Mouse (Mus musculus) neutrophil, adult 59 days (primary cell): ENCODE data around the gene Resp18. TPM values are rescaled to one million over a fixed set of nuclear protein-coding genes. Genes with fewer than 3 reads are reported as not detected.

ENCODE experiments used
- total RNA-seq, 2 experiments: library from RNA; stranded (reverse); gene quantifications; 1 replicate in 1 of 2; 2 replicates in 1 of 2; pipeline ENCODE4 v1.2.4; 2023

The Resp18 gene
- not detected for total RNA-seq

DNA sequence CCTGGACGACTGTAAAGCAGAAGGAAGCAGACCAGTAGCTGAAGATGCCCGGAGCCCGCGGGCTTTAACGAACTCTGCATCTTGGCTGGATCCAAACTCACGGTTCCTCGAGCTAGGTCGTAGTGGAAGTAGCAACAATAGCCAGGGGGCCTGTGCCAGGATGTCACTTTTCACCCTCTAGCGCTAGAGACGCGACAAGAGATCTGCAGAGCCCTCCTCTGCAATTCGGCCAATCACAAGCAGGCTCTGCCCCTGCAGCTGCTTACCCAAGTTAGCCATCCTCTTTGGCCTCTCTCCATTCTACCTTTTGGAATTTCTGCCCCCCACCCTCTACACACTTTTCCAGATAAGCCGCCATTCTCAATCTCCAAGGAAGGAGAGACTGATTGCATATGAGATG lies at the start of gene Resp18:
Gene Resp18, minus strand, starts transcription at position 188 of the 400 bp plus-strand sequence.

DNA sequence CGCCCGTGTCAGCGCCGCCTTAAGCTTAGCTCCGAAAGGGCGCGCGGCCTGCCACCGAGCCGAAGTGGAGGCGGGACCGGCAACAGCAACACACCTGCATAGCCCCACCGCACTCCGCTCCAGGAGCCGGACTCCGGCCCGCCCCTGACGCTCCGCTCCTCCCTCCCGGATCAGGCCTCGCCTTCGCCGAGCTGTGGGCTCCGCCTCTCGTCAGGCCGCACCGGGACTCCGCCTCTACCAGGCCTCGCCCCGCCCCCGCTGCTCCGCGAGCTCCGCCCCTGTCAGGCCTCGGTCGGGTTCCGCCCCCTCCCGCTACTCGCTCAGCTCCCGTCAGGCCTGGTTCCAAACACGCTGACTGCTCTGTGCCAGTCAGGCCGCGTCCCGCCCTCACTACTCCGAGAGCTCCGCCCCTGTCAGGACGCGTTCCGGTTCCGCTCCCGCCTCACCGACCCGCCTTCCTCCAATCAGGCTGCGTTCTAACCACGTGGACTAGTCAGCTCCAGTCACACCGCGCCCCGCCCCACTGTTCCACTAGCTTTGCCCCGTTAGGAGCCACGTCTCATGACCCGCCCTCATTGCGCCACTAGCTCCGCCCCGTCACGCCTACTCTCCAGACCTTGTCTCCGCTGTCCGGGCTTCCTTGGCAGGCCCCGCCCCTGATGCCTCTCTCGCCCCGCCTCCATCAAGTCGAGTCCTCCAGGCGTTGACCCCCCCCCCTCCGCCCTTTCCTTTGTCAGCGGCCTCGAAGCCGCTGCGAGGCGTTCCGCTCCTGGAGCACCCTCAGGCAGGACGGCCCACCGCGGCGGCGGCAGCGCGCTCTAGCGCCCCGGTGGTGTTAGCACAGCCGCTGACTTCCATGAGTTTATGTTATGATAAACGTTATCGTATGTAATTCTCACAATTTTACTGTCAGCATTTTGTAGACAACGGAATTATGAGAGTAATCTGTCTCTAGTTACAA lies 39.3 kb upstream of the Resp18 start, which contains the start of gene Dnpep:
Gene Dnpep, minus strand, starts transcription at position 750 of the 961 bp plus-strand sequence.

DNA sequence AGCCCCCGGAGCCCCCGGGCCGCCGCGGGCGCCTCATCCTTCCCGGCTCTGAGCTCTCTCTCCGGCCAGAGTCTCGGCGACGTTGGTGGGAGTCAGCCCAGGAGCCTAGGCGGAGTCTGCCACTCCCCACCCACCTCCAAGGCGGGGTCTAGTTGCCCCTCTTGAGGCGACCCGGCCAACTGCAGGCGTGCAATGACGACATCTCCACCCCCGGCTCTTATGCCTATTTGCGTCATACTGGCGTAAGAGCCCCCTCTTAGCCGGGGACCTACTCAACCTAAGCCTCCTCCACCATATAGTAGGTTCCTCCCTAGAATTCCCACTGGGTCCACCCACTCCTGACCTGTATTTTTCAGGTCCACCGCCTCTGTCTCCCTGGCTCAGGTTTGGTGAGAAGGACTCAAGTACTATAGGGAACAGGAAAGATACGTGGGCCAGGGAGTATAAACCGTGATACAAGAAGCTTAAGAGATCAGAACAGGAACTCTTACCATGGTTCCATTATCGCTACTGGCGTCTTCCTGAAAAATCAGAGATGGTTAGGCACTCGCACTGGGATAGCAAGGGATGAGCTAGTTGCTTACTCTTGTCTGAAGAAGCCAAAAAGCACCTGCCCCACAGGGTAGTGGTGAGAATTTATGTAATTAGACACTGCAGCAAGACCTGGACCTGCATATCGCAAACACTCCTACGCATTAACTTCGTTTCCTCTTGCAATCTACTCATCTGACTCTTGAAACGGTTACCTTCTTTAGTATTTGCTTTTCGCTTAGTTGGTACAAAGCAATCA lies 13.9 kb downstream of the Resp18 start, which contains the start of gene Ptprn:
Gene Ptprn, minus strand, starts transcription at position 412 of the 790 bp plus-strand sequence.

DNA sequence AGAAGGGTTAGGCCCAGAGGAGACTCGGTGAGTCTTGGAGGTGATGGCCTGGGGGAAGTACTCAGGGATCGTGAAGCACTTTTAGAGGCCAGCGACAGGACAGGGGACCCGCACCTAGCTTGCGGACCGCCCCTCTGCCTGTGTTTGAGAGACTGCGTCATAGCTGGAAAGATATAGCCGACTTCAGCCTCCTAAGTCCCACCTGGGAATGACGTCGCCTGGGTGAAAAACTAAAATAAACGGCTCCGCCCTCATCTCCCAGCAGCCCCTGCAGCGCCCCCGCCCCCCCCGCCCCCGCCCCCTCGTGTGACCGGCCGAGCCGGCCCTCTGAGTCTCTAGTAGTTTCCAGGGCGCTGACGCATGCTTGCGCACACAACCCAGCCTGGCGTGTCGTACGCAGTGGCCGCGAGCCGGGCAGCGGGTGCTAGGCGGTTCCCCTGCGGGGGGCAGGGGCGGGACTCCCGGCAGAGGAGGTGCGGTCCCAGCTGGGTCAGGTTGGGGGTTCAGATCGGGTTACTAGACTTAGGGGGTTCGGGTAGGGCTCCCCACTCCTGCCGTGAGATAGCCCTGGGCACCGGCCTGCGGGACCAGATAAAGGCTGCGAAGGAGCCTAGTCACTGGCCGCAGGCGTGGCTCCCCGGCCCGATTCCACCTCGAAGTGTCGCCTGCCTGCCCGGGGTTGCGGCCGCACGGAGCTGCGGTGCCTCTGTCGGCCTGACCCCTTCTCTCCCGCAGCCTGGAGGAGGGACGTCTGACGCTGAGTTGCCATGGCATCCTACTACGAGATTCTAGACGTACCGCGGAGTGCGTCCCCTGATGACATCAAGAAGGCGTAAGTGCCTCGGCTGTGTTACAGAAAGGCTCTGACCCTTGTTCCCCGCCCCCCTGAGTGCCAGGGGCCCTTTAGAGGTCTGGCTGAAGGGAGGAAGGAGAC lies 41.8 kb downstream of the Resp18 start, which contains the start of gene Dnajb2:
Gene Dnajb2, plus strand, starts transcription at position 290 of the 934 bp plus-strand sequence.

DNA sequence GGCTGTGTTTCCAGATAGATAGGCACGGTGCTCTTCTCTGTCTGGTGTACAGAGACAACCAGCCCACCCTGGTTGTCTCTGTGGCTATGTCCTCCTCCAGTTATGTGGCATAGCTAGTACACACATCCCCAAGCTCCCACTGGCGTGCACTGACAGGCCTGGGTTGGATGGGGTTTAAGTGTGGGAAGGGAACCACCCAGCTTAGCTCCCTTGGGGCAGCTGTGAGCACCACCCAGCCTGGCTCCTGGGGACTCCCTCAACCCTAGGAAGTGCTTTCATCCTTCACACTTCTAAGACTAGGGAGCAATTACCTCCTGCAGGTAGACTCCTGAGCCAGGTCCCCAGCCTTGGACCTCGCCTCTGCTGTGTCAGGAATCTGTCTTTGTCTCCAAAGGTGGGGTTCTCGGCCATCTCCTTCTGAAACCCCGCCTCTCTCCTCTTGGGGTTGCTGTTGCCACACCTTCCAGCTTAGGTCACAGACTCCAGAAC lies 46.5 kb downstream of the Resp18 start, which contains the start of gene A630095N17Rik:
Gene A630095N17Rik, minus strand, starts transcription at position 439 of the 489 bp plus-strand sequence.

Other genes starting within 250 kb of the Resp18 start
- 10 to 100 TPM in 1 of 2 experiments, 1 to 10 TPM in 1; 7.5 to 10.2 TPM for gene Nhej1, start 153.2 kb downstream of the Resp18 start, total RNA-seq
- gene Slc23a3, start 144.5 kb downstream of the Resp18 start, total RNA-seq: 1 to 10 TPM; 1.2 to 1.5 TPM
- 100 to 1,000 TPM; 103 to 115 TPM for gene Cnppd1, start 135.7 kb downstream of the Resp18 start, total RNA-seq
- gene Retreg2, start 135.6 kb downstream of the Resp18 start, total RNA-seq: 10 to 100 TPM; 64.6 to 70.8 TPM
- 10 to 100 TPM; 52.0 to 63.6 TPM for gene Zfand2b, start 109.8 kb downstream of the Resp18 start, total RNA-seq
- gene Abcb6, start 98.0 kb downstream of the Resp18 start, total RNA-seq: 1 to 10 TPM; 6.7 TPM
- gene Ankzf1, start 86.3 kb downstream of the Resp18 start, total RNA-seq: 10 to 100 TPM; 18.8 to 20.0 TPM
- gene Atg9a, start 86.2 kb downstream of the Resp18 start, total RNA-seq: 10 to 100 TPM; 69.0 to 69.1 TPM
- 10 to 100 TPM; 18.7 to 22.2 TPM for gene Glb1l, start 67.6 kb downstream of the Resp18 start, total RNA-seq
- 100 to 1,000 TPM; 127 to 139 TPM for gene Stk16, start 67.6 kb downstream of the Resp18 start, total RNA-seq
- gene Tuba4a, start 58.5 kb downstream of the Resp18 start, total RNA-seq: 100 to 1,000 TPM; 415 to 449 TPM
- not detected for gene A630095N17Rik, start 46.3 kb downstream of the Resp18 start, total RNA-seq
- 10 to 100 TPM in 1 of 2 experiments, 1 to 10 TPM in 1; 8.7 to 11.0 TPM for gene Dnajb2, start 42.0 kb downstream of the Resp18 start, total RNA-seq
- not detected for gene Ptprn, start 13.9 kb downstream of the Resp18 start, total RNA-seq
- gene Dnpep, start 39.6 kb upstream of the Resp18 start, total RNA-seq: 10 to 100 TPM; 27.7 to 32.2 TPM
- under 1 TPM; 0.16 to 0.31 TPM for gene Des, start 81.9 kb upstream of the Resp18 start, total RNA-seq
- not detected for gene Speg, start 96.9 kb upstream of the Resp18 start, total RNA-seq
- gene Gmppa, start 157.5 kb upstream of the Resp18 start, total RNA-seq: 10 to 100 TPM; 38.8 to 46.6 TPM
- gene Asic4, start 172.0 kb upstream of the Resp18 start, total RNA-seq: not detected
- gene Chpf, start 200.9 kb upstream of the Resp18 start, total RNA-seq: 1 to 10 TPM in 1 of 2 experiments, under 1 TPM in 1; 0.84 to 1.1 TPM
- gene Tmem198, start 201.1 kb upstream of the Resp18 start, total RNA-seq: under 1 TPM in 1 of 2 experiments, not detected in 1; 0.62 TPM
- under 1 TPM; 0.18 TPM for gene Obsl1, start 228.0 kb upstream of the Resp18 start, total RNA-seq
- not detected for gene Inha, start 228.7 kb upstream of the Resp18 start, total RNA-seq
- 10 to 100 TPM; 48.3 to 51.3 TPM for gene Stk11ip, start 243.1 kb upstream of the Resp18 start, total RNA-seq